Mouse (Mus musculus) midbrain, embryonic 15.5 days (tissue): ENCODE results near the gene Cyth4. TPM values are rescaled to one million over a fixed set of nuclear protein-coding genes. Genes with fewer than 3 reads are reported as not detected.
A peak's percentile ranks its signal among the peaks of the same experiment; 100 is the strongest.

Experiments used
- ATAC-seq: fragments of 200-750 bp; cut with Nextera tagmentation; replicated peaks from 2 replicates; pipeline ENCODE4 v1.8.0; 2017; ENCODE audit warnings: moderate TSS enrichment
- H3K27ac ChIP-seq: fragments of 300-500 bp; sonication (generic); 2 replicates; pipeline ENCODE4 v1.5.1; 2015; ENCODE audit warnings: mild to moderate bottlenecking, inconsistent platforms
- H3K27me3 ChIP-seq: fragments of 300-500 bp; sonication (generic); replicated peaks from 2 replicates; pipeline ENCODE4 v1.6.1; 2015; ENCODE audit warnings: inconsistent platforms
- H3K36me3 ChIP-seq: fragments of 300-500 bp; sonication (generic); replicated peaks from 2 replicates; pipeline ENCODE4 v1.6.1; 2015; ENCODE audit warnings: inconsistent platforms
- H3K4me1 ChIP-seq: fragments of 300-500 bp; sonication (generic); 2 replicates; pipeline ENCODE4 v1.6.1; 2015; ENCODE audit warnings: inconsistent platforms
- H3K4me2 ChIP-seq: fragments of 300-500 bp; sonication (generic); 2 replicates; pipeline ENCODE4 v1.6.1; 2015; ENCODE audit warnings: inconsistent platforms, mild to moderate bottlenecking, moderate library complexity
- H3K4me3 ChIP-seq: fragments of 300-500 bp; sonication (generic); 2 replicates; pipeline ENCODE4 v1.5.1; 2015; ENCODE audit warnings: mild to moderate bottlenecking, inconsistent platforms
- H3K9ac ChIP-seq: fragments of 300-500 bp; sonication (generic); 2 replicates; pipeline ENCODE4 v1.6.1; 2015; ENCODE audit warnings: mild to moderate bottlenecking, inconsistent platforms
- H3K9me3 ChIP-seq: fragments of 300-500 bp; sonication (generic); 2 replicates; pipeline ENCODE4 v1.6.1; 2016; ENCODE audit warnings: inconsistent platforms
- WGBS: fragments of 180-500 bp; shearing (Covaris S2); methylation state at CpG from one replicate; pipeline ENCODE4 v1.1.7; 2015; ENCODE audit warnings: mixed read lengths; 5-methylcytosine and 5-hydroxymethylcytosine counted together
- polyA plus RNA-seq: library from polyadenylated mRNA; unstranded; fragments of >200 nt; fragmentation: Nextera tagmentation; extraction: Ambion mirVana; gene quantifications from 2 replicates; pipeline ENCODE4 v1.2.1, GENCODE M21; 2015

Cyth4 gene
- polyA plus RNA-seq, result 5.6 and 6.4 TPM in 2 replicates

DNA sequence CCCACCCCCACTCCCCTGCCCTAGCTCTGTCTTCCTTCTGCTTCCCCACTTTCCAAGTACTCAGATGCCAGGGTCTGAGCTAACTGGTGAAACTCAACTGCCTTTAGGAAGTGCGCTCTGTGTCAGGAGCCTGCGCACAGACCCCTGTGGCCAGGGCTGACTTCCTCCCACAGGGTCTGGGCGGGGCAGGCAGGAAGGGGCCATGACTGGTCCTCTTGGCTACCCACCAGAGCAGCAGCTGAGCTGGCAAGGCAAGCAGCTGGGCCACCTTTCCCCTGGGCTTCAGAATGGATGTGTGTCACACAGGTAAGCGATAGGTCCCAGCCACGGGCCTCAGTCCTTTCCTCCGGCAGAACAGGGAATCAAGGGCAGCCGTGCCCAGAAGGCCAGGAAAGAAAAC, at the start of gene Cyth4:
Gene Cyth4 (plus strand): TSS at position 134 of the 400 bp plus-strand sequence.
- H3K4me1 ChIP-seq, result no peaks in the 10 kb centered on the region

DNA sequence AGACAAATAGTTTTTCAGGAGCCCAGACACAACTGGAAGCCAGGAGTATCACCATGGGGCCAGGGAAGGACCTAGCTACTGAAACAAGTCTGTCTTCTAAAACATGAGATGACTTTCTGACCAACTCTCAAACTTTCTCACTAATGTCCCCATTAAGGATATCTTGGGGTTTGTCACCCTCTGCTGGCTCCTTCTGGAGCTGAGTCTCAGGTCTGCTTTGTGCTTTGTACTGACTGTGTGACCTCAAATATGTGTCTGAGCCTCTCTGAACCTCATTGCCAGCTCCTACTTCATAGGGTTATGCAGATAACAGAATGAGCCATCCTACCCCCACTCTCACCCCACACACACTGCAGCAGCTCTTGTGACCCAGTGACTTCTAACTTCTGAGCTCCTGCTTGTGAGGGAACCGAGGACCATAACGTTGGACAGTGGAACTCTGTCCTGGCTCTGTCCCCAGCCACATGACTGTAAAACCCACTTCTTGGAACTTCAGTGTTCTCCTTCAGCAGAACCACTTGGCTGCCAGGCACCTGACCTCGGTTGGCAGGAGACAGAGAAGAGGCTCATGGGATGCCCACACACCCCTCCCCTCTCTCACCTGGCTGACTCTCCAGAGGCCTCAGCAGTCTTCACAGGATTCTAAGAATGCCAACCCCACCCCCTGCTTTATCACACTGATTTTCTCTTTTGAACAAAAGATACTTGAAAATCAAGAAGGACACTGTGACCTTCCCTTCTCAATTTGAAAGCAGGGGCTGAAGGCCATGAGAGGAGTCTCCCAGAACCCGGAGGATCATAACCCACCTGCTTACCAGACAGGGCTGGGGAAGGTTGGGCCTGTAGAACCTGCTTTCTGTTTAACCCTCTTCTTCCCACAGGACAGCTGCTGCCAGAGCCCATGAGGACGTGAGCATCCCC, 49.2 kb upstream of the Cyth4 start:
- Histone ChIP-seq H3K4me2 (no peak overlapping the region), H3K9me3 (peaks cover 8% of the 10 kb centered on the region; the same call in 1 of the 2 replicates), H3K27ac (no peak overlapping the region), H3K4me1 (peaks cover 14% of the 10 kb centered on the region), H3K4me3 (no peak overlapping the region), H3K36me3 (no peaks in the 10 kb centered on the region), H3K27me3 (peaks cover 5% of the 10 kb centered on the region; the same call in 1 of the 2 replicates), H3K9ac (no peak overlapping the region)
- ATAC-seq, result no peak
- 49% methylated on average over 5 of the region's 5 CpGs for WGBS

More for the DNA sequence above, at the start of gene Cyth4:
- Histone ChIP-seq H3K9ac (no peak within 1 kb of the TSS), H3K4me2 (no peak within 1 kb of the TSS), H3K36me3 (no peaks in the 10 kb centered on the region), H3K27me3 (no peaks in the 10 kb centered on the region), H3K27ac (no peak within 1 kb of the TSS), H3K9me3 (no peaks in the 10 kb centered on the region), H3K4me3 (no peak within 1 kb of the TSS)
- ATAC-seq, result no peak
- WGBS, result 83% methylated on average over 7 of the region's 7 CpGs

DNA sequence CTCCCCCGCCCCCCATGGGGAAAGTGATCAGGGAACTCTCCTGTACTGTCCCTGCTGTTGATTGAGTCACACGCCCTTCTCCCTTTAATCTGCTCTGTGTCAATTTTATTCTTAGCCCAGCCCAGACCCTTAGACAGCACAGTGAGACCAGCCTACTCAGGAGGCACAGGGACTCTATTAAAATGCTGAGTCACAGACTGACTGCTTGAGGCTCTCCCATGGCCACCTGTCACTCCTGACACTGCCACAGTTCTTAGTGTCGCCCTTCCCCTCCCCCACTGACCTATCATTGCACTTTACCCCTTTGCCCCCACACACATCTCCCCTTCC, 48.5 kb upstream of the Cyth4 start:
- peaks cover 5% of the 10 kb centered on the region; the same call in 1 of the 2 replicates for H3K27me3 ChIP-seq
- peaks cover 14% of the 10 kb centered on the region for H3K4me1 ChIP-seq
- peaks cover 12% of the 10 kb centered on the region; the same call in 1 of the 2 replicates for H3K9me3 ChIP-seq
- no peak overlapping the region for H3K9ac ChIP-seq
- peak overlapping the region; percentile 20; the same call in 1 of the 2 replicates for H3K27ac ChIP-seq
- H3K4me2 ChIP-seq, result no peak overlapping the region
- no peaks in the 10 kb centered on the region for H3K36me3 ChIP-seq
- ATAC-seq, result no peak
- no peak overlapping the region for H3K4me3 ChIP-seq
- WGBS, result 32% methylated on average over 3 of the region's 3 CpGs

DNA sequence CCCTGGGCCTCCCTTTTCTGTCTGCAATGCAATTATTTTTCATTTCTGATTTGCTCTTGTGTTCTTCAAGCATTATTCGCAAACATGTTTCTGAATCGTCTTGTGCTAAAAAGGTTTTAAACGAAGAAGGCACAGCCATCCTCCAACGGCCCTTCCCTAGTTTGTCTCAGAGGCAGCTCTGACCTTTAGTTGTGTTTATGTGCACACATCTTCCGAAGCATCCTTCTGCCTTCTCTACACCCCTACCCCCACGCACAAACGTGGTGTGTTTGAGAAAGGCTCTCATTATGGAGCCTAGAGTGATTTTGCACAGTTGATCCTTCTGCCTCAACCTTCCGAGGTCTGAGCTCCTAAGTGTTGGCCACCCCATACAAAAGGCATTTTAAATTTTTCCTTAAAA, 48.1 kb upstream of the Cyth4 start:
- Histone ChIP-seq H3K36me3 (no peaks in the 10 kb centered on the region), H3K27ac (peak overlapping the region; percentile 20; the same call in 1 of the 2 replicates), H3K9me3 (peaks cover 12% of the 10 kb centered on the region; the same call in 1 of the 2 replicates), H3K4me3 (no peak overlapping the region), H3K4me1 (peaks cover 14% of the 10 kb centered on the region), H3K4me2 (no peak overlapping the region), H3K27me3 (0 out of 2 replicates have a peak, but pooled peaks cover 1% of the 10 kb centered on the region), H3K9ac (no peak overlapping the region)
- no peak for ATAC-seq
- WGBS, result 72% methylated on average over 8 of the region's 8 CpGs

DNA sequence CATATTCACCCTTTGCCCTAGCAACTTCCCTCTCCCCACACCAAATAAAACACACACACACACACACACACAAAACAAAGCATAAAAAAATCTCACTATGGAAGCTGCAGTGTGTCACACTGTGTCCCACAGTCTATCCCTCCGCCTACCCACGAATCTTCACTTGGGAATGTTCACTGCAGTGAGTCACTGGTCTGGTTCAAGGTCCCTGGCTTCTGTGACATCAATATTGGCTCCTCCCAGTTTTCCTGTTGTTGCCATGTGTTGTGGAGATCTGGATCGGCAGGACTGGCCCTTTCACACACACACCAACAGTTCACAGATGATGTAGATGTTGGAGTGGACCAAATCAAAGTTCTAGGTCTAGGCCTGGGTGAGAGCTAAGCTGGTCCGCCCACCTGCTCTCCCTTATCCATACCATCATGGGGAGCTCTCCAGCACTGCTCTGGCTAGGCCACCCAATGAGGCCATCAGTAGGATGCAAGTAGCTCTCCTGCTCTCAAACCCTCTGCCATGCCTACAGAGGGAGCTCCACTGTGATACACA, 47.6 kb upstream of the Cyth4 start:
- H3K9ac ChIP-seq, result no peak overlapping the region
- no peak overlapping the region for H3K27ac ChIP-seq
- no peak overlapping the region for H3K4me2 ChIP-seq
- no peak overlapping the region for H3K4me3 ChIP-seq
- WGBS, result 84% methylated on average over 4 of the region's 4 CpGs
- peaks cover 14% of the 10 kb centered on the region for H3K4me1 ChIP-seq
- no peak for ATAC-seq
- no peaks in the 10 kb centered on the region for H3K27me3 ChIP-seq
- peaks cover 12% of the 10 kb centered on the region; the same call in 1 of the 2 replicates for H3K9me3 ChIP-seq
- no peaks in the 10 kb centered on the region for H3K36me3 ChIP-seq

DNA sequence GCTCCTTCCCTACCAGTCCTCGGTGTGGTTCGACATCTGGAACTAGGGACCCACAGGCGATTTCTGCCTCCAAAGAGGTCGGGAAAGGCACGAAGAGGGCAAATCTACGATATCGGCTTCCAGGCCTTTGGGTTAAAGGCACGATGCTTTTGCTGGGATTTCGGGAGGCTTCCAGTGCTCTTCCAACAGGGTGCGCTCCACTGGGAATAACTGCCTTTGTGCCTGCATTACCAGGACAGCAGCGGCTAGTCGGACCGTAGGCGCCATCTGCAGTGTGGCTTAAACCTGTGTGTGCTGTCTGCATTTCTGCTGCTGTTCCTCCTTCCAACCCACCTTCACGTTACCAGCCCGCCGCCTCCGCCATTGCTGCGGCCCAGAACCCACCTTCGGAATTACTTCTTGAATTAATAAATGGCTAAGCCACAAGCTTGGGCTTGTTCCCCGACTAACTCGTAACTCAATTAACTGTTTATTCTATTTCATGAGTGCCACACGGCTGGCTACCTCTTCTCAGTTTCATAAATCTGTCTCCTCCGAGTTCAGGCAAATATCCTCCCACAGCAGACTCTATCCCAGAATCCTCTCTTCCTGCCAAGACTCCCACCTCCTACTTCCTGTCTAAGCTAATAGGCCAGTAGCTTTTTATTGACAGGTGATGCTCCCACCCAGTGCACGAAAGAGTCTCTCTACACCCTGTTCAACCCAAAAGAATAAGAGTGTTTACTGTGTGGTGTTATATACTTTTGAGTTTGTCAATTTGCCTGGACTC, 42.1 kb upstream of the Cyth4 start:
- Histone ChIP-seq H3K4me3 (no peak overlapping the region), H3K36me3 (no peaks in the 10 kb centered on the region), H3K9ac (no peak overlapping the region), H3K9me3 (peaks cover 12% of the 10 kb centered on the region; the same call in 1 of the 2 replicates), H3K27ac (no peak overlapping the region), H3K4me2 (no peak overlapping the region; the same call in 1 of the 2 replicates), H3K27me3 (no peaks in the 10 kb centered on the region), H3K4me1 (no peaks in the 10 kb centered on the region)
- ATAC-seq, result no peak
- WGBS, result 64% methylated on average over 25 of the region's 25 CpGs

DNA sequence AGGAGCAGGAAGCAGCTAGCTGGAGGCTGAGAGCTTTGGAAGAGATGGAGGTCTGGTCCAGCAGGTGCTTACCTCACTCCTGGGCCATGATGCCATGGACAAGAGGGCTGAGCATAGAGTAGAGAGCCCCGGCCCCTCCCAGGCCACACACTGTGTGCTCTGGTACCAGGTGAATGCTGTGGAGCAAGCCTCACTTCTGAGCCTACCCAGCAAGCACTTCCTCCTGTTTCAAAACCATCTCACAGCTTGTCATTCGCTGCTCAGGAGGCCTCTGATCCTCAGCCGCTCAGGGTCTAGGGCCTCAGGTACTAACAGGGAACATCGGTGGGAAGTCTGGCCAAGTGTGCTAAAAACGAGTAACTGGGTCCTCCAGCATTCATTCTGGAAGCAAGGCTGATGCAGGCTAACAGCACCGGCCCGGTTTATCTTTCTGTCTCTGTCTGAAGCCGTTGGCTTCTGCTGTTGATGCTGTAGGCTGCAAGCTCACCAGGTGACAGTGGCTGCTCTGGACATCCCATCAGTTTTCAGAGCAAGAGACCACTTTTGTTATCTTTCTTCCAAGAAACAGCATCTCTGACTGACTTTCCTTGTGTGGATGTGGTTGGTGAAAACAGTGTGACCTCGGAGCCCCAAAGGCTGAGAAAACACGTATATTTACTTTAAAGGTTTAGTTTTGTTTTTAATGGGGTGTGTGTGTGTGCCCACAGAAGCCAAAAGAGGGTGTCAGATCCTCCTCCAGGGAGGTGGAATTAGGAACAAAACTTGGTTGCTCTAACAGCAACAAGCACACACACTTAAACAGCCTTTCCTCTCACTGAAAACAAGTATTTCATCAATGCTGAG, 38.9 kb upstream of the Cyth4 start:
- Histone ChIP-seq H3K4me3 (no peak overlapping the region), H3K9me3 (peaks cover under 1% of the 10 kb centered on the region; the same call in 1 of the 2 replicates), H3K36me3 (no peaks in the 10 kb centered on the region), H3K9ac (no peak overlapping the region), H3K27me3 (no peaks in the 10 kb centered on the region), H3K4me2 (no peak overlapping the region), H3K27ac (no peak overlapping the region), H3K4me1 (no peaks in the 10 kb centered on the region)
- WGBS, result 70% methylated on average over 10 of the region's 10 CpGs
- no peak for ATAC-seq

- H3K4me3 ChIP-seq, result no peak overlapping the region
- H3K4me1 ChIP-seq, result no peaks in the 10 kb centered on the region
- H3K36me3 ChIP-seq, result no peaks in the 10 kb centered on the region
- H3K9me3 ChIP-seq, result no peaks in the 10 kb centered on the region
- H3K27me3 ChIP-seq, result no peaks in the 10 kb centered on the region
- no peak for ATAC-seq
- no peak overlapping the region for H3K27ac ChIP-seq
- no peak overlapping the region for H3K4me2 ChIP-seq
- no peak overlapping the region for H3K9ac ChIP-seq
- 53% methylated on average over 11 of the region's 11 CpGs for WGBS
Measured at GRCm38 (mm10) chr15:78559141-78559979, 37.5 kb upstream of the Cyth4 start.

DNA sequence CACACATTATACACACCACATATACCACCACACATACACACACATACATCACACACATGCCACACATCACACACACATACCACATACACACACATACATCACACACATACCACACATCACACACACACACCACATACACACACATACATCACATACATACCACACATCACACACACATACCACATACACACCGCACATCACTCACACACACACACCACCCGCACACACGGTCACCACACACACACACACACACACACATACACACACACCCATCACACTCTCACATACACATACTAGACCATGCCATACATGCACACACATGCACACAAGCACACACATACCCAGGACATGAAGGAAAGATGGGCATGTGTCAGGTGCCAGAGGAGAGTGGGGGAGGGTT, 33.5 kb upstream of the Cyth4 start:
- WGBS, result 95% methylated on average over 3 of the region's 3 CpGs
- Histone ChIP-seq H3K4me3 (no peak overlapping the region), H3K4me1 (no peaks in the 10 kb centered on the region), H3K27me3 (no peaks in the 10 kb centered on the region), H3K36me3 (no peaks in the 10 kb centered on the region), H3K9ac (no peak overlapping the region), H3K4me2 (no peak overlapping the region), H3K27ac (no peak overlapping the region), H3K9me3 (no peaks in the 10 kb centered on the region)
- ATAC-seq, result no peak

- Histone ChIP-seq H3K9me3 (no peaks in the 10 kb centered on the region), H3K4me1 (no peaks in the 10 kb centered on the region), H3K4me2 (no peak overlapping the region), H3K4me3 (no peak overlapping the region), H3K27ac (no peak overlapping the region), H3K36me3 (no peaks in the 10 kb centered on the region), H3K9ac (no peak overlapping the region), H3K27me3 (no peaks in the 10 kb centered on the region)
- ATAC-seq, result no peak
- WGBS, result 81% methylated on average over 5 of the region's 5 CpGs
Measured at GRCm38 (mm10) chr15:78563937-78564336, 32.9 kb upstream of the Cyth4 start.
